Mouse (Mus musculus): ENCODE data around the gene Manba.

Gene Manba

DNA sequence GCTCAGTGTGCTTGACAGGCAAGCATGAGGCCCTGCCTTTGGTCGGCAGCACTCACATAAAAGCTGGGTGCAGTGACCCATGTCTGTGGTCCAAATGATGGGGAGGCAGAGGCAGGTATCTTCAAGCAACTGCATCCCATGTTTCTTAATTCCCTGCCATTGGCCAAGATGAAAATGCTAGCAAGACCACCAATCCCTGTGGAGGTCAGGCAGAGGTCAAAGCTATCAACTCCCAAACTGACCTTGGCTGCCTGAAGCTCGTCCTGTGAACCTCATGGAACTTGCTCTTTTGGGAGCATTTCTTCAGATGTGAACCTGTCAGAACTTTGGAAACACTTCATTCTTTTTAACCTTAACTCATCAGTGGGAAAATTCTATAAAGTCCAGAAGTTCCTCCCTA lies 46.4 kb downstream of the Manba start:
- no peak for DNase-seq

DNA sequence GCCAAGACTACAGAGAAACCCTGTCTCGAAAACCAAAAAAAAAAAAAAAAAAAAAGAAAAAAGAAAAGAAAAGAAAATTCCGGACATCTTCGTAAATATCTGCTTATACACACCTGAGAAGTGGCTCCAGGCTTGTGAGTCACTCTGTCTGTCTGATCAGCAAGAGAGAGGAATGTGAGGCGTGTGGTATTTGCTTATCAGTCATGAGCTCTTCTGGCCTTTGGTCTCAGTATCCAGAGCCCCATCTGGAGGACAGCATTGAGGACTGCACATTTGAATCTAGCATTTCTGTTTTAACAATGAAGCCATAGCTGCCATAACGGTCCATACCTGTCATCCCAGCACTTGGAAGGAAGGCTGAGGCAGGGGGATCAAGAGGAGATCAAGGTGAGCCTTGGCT lies 48.7 kb downstream of the Manba start:
- DNase-seq = no peak

DNA sequence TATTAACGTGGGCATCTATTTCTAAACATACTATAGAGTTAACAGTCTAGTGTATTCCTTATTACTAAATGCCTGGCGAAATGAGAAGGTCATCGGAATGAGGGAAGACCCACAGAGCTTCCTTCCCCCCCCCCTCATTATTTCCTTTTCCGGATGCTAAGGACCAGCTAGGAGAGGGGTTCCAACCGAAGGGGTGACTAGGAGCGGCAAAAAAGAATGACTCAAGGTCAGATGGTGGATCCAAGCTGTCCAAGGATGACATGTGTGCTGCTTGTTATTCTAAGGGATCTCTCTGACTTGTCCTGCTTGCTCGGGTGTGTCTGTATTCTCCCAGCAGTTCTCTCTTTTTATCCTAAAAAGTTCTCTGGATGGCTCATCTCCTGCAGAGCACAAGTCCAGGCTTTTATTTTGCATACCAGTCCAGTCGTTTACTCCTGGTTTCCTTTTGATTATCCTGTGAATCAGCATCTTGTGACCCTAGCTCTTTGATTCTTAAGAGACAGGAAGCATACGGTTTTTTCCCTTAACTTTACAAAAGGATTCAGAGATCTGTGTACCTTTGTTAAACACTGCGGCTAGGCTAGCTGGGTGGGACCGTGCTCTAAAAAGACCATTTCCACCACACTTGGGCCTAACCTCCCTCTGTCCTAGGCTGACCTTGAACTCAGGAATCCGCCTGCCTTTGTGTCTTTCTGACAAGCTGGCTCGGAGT lies 61.0 kb downstream of the Manba start:
- DNase-seq = no peak

DNA sequence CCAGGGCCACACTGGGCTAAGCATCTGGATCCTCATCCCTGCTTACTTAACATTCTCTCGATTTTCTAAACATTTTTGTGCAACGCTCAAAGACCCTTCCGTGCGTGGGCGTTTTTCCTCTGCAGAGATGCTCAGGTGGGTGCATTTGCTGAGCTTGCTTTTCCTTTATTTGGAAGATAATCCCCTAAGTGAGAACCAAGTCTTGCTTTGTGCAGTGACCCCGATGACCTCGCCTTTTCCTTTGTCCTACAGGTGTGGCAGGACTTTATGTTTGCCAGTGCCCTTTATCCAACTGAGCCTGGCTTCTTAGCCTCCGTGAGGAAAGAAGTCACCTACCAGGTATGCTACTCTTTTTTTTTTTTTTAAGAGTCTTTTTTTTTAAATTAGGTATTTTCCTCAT lies 61.9 kb downstream of the Manba start:
- DNase-seq = no peak

DNA sequence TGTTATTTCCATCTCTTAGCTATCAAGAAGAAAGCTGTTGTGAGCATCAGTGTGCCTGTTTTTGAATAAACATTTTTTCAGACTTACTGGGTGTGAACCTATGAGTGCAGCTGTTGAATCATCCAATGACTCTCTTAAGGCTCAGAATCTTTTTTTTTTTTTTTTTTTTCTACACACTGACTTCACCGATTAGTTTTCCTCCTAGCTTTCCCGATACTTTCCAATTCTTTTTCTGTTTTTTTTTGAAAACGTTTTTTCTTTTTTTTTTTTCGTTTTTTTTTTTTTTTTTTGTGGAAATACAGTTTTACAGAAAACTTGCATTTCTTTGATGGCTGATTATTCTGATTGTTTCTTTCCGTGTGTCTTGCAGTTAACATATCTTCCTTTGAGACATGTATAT lies 67.5 kb downstream of the Manba start:
- no peak for DNase-seq

DNA sequence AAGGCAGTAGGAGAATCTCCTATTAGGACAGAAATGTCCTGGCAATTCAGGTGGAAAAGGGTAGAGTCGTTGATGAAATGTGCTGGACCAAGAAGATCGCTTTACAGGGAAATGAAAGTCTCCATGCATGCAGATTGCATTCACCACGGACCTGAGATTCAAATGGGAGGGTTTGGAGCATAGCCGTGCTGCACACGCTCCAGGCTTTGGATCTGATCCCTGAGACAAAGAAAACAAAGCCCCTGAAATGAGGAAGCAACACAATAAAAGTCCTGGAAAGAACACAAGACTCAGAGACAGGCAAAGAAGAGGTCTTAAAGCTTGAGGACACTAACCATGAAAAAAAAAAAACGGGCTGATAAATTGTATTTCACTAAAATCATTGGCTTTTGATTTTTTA lies 69.8 kb downstream of the Manba start:
- no peak for DNase-seq

DNA sequence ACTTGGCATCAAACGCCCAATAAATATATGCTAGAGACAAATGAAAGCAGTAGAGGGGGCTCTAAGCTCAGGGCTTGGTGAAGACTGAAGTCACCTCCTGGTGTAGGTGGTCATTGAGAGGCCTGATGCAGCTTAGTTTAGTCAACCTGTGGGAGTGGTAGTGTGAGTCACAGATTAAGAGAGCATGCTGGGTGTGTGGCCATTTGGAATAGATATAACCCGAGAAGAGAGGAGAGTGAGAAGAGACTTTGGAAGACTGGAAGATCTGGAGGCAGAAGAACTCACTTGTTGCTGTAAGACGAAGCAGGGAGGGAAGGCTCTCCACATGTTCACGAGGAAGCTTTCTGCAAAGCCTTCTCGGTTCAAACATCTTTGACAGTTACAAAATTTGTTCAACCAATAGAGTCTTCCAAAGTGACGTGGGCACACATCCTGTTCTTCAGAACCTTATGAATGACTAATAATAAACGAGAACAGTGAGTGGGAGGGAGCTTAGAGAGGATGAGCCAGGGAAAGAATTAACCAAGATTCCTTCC lies 70.7 kb downstream of the Manba start:
- no peak for DNase-seq

DNA sequence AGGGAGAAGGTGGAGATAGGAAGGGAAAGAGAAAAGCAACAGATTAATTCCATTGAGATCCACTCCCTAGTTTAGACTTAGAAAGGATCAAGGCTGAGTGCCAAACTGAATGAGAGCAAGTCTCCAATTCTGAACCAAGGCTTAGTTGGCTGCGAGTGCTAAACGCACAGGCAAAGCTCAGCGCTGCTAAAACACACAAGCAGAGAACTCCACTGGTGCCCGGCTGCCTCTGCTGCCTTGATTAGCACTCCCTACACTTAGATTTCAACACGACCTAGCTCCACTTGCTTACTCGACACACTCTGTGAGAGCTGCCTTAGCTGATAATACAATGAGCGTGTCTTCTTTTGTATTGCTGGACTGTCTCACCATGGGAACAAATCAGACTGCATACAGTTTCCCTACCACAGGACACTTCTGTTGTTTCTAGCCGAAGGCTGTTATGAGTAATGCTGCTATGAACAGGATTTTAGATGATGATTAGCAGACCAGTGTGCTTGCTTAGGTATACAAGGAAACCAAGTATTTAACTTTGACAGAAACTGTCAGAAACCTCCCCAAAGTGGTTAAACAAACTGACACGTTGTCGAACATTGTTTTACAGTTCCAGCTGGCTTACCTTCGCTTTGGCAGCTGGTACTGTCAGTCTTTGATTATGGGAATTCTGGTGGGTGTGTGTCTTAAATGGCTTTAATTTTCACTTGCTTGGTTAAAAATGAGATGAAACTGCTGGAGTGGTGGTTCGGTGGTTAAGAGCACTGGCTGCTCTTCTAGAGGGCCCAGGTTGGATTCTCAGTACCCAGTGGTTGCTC lies 71.6 kb downstream of the Manba start:
- no peak for DNase-seq

DNA sequence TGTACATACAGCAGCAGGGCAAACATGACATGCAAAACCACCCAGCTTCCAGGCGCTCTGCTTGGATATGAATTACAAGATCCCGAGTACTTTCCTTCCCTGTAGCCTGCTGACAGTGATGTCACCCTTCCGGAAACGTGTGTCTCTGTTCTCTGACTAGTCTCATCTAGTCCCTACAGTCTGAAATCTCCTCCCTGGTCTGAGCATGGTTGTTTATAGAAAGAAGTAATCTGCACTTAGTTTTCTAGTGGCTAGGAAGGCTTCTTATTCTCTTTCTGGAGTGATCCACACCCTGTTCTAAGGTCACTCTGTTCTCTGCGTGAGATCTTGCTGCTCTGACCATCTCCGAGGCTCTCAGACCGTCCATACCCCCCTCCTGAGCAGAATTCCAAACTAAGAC lies 76.6 kb downstream of the Manba start:
- no peak for DNase-seq

DNA sequence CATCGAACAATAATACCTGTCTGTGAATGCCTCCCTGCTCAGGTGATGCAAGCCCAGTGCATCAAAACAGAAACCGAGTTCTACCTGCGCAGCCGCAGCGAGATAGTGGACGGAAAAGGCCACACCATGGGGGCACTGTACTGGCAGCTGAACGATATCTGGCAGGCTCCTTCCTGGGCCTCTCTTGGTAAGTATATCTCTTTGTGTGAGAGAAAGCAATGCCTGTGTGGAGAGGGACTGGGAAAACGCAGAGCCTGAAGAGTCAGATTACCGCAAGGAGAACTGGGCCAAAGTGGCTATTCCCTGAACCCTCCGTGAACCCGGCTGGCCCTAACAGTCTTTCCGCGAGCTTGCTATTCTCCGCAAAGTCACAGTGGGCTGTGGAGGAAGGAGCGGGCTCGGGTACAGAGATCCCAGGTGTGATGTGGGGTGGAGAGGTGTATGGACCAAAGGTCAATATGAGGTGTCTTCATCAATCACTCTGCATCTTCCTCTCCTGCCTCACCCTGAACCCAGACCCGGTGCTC lies 77.8 kb downstream of the Manba start:
- DNase-seq = no peak

DNA sequence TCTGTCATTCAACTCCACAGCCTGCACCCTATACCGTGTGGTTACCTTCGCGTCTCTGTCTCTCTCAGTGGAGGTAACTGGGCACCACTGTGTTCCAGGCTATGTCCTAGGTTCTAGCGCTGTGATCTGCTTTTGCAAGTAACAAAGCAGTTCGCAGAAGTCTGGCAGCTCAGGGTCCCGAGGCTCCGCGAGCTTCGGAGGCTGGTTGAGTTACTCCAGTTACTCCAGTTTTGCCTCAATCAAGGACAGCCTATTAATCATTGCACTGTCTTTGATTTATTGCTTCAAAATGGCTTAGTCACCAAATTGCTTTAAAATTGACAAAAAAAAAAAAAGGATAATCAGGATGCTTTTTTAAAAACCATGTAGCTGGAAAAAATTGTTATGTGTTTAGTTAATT lies 79.3 kb downstream of the Manba start:
- no peak for DNase-seq

DNA sequence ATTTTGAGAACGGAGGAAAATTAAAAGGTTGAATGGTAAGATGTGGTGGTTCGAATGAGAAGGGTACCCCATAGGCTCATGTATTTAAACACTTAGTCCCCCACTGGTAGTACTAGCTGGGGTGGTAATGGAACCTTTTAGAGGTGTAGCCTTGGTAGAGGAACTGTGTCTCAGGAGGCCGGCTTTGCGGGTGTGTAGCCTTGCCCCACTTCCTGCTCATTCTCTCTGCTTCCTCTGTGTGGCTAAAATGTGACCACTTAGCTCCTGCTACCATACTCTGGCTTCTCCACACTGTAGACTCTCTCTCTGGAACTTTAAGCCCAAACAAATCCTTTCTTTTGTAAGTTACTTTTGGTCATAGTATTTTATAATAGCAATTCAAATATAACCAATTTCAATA lies 79.9 kb downstream of the Manba start:
- no peak for DNase-seq

DNA sequence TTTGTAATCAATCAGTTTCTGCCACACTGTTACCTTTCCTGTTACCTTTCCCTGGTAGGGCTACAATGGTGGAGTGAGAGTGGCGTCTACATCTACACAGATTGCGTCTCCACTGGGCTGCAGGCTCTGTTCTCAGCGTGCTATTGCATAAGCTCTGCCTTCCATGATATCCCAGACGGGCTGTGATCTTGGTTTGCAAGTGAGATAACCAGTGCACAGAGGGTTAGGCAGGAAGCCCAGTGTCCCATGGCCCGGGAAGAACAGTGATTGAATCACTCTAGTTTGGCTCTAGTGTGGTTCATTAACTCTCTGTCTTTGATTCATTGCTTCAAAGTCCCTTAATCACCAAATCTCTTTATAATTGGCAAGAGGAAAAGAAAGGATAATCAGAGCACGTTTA lies 82.5 kb downstream of the Manba start:
- no peak for DNase-seq

DNA sequence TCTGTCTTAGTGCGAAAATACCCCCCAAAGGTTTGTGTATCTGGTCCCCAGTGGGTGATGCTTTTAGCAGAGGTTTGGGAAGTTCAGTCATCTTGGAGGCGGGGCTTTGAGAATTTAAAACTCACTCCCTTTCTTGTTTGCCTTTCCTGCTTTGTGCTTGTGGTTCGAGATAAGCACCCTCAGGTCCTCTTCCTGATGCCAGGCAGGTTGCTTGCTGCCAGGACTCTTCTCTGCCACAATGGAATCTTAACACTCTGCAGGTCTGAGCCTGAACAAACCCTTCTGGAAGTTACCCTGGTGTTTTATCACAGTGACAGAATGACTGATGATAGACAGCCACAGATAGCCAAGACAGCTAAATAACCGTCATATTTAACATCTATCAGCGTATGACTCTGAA lies 83.2 kb downstream of the Manba start:
- DNase-seq = no peak

DNA sequence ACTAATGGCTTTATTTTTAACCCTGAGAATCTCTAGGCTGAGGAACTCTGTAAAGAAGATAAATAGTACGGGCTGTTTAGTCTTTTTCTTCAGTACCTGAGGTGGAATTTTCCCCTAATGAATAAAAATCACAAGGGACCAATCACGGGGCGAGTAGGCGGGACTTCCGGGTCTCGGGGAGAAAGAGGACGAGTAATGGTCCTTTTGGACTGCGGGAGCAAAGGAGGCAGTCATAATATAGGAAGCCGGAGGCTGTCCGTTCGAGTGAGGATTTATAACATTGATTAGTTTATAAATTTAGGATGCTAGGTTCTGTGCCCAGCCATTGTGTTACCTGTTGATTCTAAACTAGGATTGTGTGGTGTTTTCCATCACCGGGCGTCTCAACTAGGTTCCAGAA lies 86.1 kb downstream of the Manba start:
- DNase-seq = no peak

DNA sequence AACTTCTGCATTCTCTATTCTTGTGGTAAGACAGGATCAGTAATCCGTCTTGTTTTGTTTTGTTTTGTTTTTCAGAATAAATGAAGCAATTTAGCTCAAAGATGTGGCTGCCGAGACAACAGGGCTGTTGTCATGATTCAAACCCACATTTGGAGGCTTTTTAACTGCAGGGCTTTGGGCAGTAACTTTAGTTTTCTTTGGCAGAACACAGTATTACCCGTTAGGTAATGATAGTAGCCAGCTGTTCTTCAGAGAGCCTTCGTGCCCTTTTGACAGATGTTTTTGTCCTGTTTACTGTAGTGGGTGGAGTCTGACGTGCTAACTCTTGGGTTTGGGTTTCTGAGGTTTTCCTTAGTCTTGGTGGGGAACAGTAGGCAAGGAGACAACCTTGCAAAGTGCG lies 87.6 kb downstream of the Manba start:
- no peak for DNase-seq

DNA sequence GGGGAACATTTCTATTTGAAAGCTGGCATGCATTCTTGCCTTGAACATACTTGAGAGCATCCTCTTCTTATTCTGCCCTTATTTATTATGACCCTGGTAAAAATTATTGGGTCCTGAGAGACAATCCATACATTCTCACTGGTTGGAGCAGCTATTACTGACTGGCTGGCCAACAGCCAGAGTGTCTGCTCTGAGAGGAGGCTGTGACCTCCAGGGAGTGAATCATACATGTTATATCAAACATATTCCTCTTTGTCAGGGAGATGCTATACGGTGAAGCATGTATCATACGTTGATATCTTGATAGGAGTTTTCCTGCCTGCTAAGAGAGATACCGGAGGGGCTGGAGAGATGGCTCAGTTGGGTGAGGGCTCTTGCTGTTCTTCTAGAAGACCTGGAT lies 89.7 kb downstream of the Manba start:
- no peak for DNase-seq

DNA sequence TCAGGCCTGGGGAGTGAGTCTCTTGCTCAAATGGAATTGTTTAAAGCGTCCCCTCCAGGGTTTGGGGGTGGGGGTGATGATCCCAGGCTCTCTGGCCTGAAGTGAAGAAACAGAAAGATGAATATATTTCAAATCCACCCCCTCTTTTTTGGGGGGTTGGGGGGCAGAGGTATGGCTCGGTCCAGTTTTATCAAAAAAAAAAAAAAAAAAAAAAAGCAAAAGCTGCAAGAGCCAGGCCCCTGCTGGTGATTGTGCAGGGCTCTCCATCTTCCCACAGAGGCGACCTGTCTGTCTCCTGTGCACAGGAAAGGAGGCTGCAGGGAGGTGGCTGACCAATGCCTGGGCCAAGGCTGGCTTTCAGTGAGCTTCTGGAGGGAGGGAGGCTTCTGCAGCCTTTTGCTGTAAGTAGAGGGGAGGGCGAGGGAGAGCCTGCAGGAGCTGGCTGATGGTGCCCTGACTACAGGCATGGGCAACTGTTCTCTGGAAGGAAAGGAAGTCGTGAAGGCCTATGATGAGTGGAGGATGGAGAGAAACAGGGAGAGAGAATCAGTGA lies 93.3 kb downstream of the Manba start:
- peak in 1 of 2 experiments; percentile 18 for DNase-seq

DNA sequence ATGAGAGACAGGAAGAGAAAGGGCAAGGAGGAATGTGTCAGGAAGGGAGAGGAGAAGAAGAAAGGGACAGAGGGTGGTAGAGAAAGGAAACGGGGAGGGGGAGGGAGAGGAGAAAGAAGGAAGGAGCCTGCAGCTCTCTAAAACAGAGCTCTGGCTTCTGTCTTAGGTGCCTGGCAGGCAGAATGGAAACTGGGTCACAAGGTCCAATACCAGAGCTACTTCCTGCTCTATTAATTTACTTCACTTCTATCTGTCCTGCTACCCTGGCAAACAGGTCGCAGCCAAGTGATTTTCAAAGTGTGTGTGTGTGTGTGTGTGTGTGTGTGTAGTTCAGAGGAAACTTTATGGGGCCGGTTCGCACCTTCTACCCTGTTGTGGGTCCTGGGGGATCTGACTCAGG lies 93.8 kb downstream of the Manba start:
- no peak for DNase-seq

DNA sequence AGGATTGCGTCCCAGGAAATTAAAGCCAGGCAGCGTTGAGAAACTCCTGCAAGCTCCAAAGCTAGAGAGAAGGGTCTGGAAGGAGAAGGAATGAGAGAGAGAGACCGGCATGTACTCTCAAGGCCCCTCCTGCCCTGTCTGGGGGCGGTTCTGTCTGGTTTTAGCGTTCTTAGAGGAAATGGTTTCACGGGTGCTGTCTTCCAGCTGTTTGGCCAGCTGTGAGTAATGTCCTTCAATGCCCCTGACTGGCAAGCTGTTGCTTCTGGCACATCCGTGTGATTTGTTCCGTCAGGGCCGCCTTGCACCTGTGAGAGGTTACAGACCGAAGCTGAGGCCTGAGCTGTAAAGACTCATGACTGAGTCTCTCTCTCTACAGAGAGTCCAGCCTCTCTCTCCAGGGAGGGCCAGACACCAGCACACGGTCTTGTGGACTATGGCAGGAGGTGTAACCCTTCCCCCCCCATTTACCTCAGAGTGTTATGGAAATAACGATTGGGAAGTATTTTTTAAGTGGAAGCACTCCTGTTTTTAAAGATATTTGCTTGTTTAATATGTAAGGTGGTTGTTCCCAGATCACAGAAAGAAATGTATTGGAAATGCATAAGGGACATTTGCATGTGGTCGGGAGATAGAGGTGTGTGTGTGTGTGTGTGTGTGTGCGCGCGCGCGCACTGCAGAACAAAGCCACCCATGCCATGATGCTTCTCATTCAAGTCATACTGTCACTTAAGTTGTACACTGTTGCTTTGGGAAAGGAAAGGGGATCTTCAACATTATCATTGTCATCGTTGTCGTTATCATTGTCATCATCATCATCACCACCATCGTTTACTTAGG lies 95.2 kb downstream of the Manba start:
- no peak for DNase-seq

DNA sequence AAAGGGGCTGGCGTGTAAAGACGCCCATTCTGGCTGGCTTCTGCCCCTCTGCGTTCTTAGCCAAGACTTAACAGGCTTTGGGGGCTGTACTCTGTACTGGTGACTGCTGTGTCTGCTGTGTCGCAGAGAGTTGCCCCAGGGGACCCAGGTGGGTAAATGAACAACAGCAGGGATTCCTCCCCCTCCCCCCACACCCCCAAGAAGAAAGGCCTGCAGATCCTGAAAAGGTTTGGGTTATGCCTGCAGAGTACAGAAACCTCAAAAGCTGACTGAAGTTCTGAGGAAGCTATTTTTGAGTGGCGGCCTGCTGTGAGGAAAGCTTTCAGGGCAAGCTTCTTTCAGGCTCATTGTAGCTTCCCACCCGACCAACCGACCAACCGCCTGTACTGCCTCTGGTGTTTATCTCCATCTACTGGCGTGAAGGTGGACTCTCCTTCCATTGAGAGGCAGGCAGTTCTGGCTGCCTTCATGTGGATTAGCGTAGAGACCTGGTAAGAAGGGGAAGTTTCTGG lies 96.3 kb downstream of the Manba start:
- peak; percentile 28 to 32 for DNase-seq

DNA sequence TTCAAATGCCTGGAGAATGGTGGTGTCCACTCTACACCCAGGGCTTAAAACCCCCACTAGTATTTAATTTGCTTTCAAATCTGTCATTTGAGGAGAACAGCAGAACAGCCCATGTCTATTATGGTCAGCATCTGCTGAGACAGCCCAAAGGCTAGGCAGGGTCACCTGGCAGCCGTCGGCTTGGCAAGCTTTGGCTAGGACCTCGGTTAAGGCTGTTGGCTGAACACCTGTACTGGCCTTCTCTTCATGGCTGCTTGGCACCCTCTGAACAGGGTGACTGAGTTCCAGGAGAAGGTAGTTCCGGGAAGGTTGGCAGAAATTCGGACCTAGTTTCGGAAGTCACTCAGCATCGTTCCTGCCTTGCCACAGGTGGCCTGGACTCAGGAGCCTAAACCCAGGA lies 96.8 kb downstream of the Manba start:
- DNase-seq = no peak

DNA sequence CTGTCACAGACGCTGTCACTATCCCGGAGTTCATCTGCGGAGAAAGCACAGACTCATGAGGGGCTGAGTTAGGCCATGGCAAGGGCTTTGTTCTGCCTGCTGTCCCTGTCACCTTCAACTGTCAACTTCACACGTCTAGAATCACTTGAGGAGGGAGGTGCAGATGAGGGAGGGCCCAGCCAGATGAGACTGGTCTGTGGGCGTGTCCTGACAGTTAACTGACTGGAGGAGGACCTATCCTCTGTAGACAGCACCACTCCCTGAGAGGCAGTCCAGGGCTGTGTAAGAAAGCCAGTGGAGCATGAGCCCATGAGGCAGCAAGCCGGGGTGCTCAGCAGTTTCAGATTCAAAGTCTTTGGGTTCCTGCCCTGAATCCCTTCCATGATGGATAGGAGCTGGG lies 100.1 kb downstream of the Manba start:
- no peak for DNase-seq

Data from cerebellum, postnatal 36 days (tissue).